Mouse (Mus musculus) kidney, embryonic 16.5 days (tissue): ENCODE data around the gene Gdf2. TPM values are rescaled to one million over a fixed set of nuclear protein-coding genes. Genes with fewer than 3 reads are reported as not detected.

ENCODE experiments used
- ATAC-seq: fragments of 200-750 bp; cut with Nextera tagmentation; 2 replicates; pipeline ENCODE4 v1.8.0; 2017; ENCODE audit warnings: moderate TSS enrichment; ENCODE audit not compliant: low FRiP score, low TSS enrichment
- H3K27ac ChIP-seq: fragments of 300-500 bp; sonication (generic); 2 replicates; pipeline ENCODE4 v1.5.1; 2014; ENCODE audit warnings: low read length
- H3K27me3 ChIP-seq: fragments of 300-500 bp; sonication (generic); 2 replicates; pipeline ENCODE4 v1.6.1; 2014; ENCODE audit warnings: low read length, control low read depth, mixed read lengths; ENCODE audit not compliant: insufficient read depth
- H3K36me3 ChIP-seq: fragments of 300-500 bp; sonication (generic); 2 replicates; pipeline ENCODE4 v1.6.1; 2014; ENCODE audit warnings: low read length, control low read depth, mixed read lengths; ENCODE audit not compliant: insufficient read depth
- H3K4me1 ChIP-seq: fragments of 300-500 bp; sonication (generic); 2 replicates; pipeline ENCODE4 v1.6.1; 2014; ENCODE audit warnings: low read length, control low read depth, mixed read lengths; ENCODE audit not compliant: insufficient read depth
- H3K4me2 ChIP-seq: fragments of 300-500 bp; sonication (generic); replicated peaks from 2 replicates; pipeline ENCODE4 v1.6.1; 2014; ENCODE audit warnings: low read depth, low read length
- H3K4me3 ChIP-seq: fragments of 300-500 bp; sonication (generic); 2 replicates; pipeline ENCODE4 v1.5.1; 2014; ENCODE audit warnings: mild to moderate bottlenecking, low read length
- H3K9ac ChIP-seq: fragments of 300-500 bp; sonication (generic); replicated peaks from 2 replicates; pipeline ENCODE4 v1.6.1; 2014; ENCODE audit warnings: low read length
- H3K9me3 ChIP-seq: fragments of 300-500 bp; sonication (generic); 2 replicates; pipeline ENCODE4 v1.6.1; 2016; ENCODE audit warnings: low read length, control low read depth
- WGBS: fragments of 180-500 bp; shearing (Covaris S2); extraction: QIAGEN DNeasy Blood & Tissue Kit; methylation state at CpG from one replicate; pipeline ENCODE4 v1.1.7; 2014; 5-methylcytosine and 5-hydroxymethylcytosine counted together
- polyA plus RNA-seq: library from polyadenylated mRNA; unstranded; fragments of >200 nt; fragmentation: Nextera tagmentation; extraction: Ambion mirVana; gene quantifications from 2 replicates; pipeline ENCODE4 v1.2.1, GENCODE M21; 2015

The Gdf2 gene
- polyA plus RNA-seq: 0.08 TPM in 1 of 2 replicates, not detected in the other

GRCm38 (mm10) chr14:33940739-33941138 is at the start of gene Gdf2:
Gdf2 (plus strand) TSS chr14:33941039.
- Histone ChIP-seq H3K27ac (no peak within 1 kb of the TSS), H3K4me2 (no peak within 1 kb of the TSS), H3K4me3 (no peak within 1 kb of the TSS), H3K9me3 (no peaks in the 10 kb centered on the region), H3K4me1 (no peaks in the 10 kb centered on the region), H3K9ac (no peak within 1 kb of the TSS), H3K36me3 (no peaks in the 10 kb centered on the region), H3K27me3 (no peaks in the 10 kb centered on the region)
- no peak for ATAC-seq
- 80% methylated on average over 8 of the region's 8 CpGs for whole genome bisulfite sequencing

- no peak overlapping the region for H3K27ac ChIP-seq
- no peak overlapping the region for H3K4me2 ChIP-seq
- ATAC-seq: no peak
- peaks cover 2% of the 10 kb centered on the region for H3K4me1 ChIP-seq
- H3K9ac ChIP-seq: no peak overlapping the region
- no peaks in the 10 kb centered on the region for H3K36me3 ChIP-seq
- 89% methylated on average over 3 of the region's 3 CpGs for WGBS
- H3K9me3 ChIP-seq: no peaks in the 10 kb centered on the region
- no peak overlapping the region for H3K4me3 ChIP-seq
- no peaks in the 10 kb centered on the region for H3K27me3 ChIP-seq
Measured at GRCm38 (mm10) chr14:33891507-33891906, 49.3 kb upstream of the Gdf2 start.

GRCm38 (mm10) chr14:33895777-33896176 is 45.1 kb upstream of the Gdf2 start:
- Histone ChIP-seq H3K27ac (no peak overlapping the region), H3K4me2 (no peak overlapping the region), H3K4me1 (peaks cover 4% of the 10 kb centered on the region), H3K36me3 (no peaks in the 10 kb centered on the region), H3K27me3 (0 out of 2 replicates have a peak, but pooled peaks cover 2% of the 10 kb centered on the region), H3K9me3 (no peaks in the 10 kb centered on the region), H3K4me3 (no peak overlapping the region), H3K9ac (no peak overlapping the region)
- 95% methylated on average over 5 of the region's 5 CpGs for WGBS
- ATAC-seq: no peak

GRCm38 (mm10) chr14:33896628-33897300 is 44.1 kb upstream of the Gdf2 start:
- H3K36me3 ChIP-seq: no peaks in the 10 kb centered on the region
- no peak overlapping the region for H3K4me3 ChIP-seq
- H3K4me1 ChIP-seq: peaks cover 4% of the 10 kb centered on the region
- ATAC-seq: no peak; the same call in 1 of the 2 replicates
- no peaks in the 10 kb centered on the region for H3K9me3 ChIP-seq
- H3K27me3 ChIP-seq: 0 out of 2 replicates have a peak, but pooled peaks cover 2% of the 10 kb centered on the region
- no peak overlapping the region for H3K4me2 ChIP-seq
- WGBS: 28% methylated on average over 9 of the region's 9 CpGs
- peak overlapping the region; percentile 34; the same call in 1 of the 2 replicates for H3K27ac ChIP-seq
- H3K9ac ChIP-seq: no peak overlapping the region

- no peak overlapping the region for H3K4me3 ChIP-seq
- no peaks in the 10 kb centered on the region for H3K36me3 ChIP-seq
- H3K27me3 ChIP-seq: 0 out of 2 replicates have a peak, but pooled peaks cover 2% of the 10 kb centered on the region
- no peak overlapping the region for H3K27ac ChIP-seq
- ATAC-seq: no peak
- 93% methylated on average over 4 of the region's 4 CpGs for WGBS
- no peak overlapping the region for H3K4me2 ChIP-seq
- H3K4me1 ChIP-seq: no peaks in the 10 kb centered on the region
- no peaks in the 10 kb centered on the region; the same call in 1 of the 2 replicates for H3K9me3 ChIP-seq
- H3K9ac ChIP-seq: no peak overlapping the region
Measured at GRCm38 (mm10) chr14:33902783-33903182, 38.1 kb upstream of the Gdf2 start.

GRCm38 (mm10) chr14:33903199-33903598 is 37.6 kb upstream of the Gdf2 start:
- Histone ChIP-seq H3K27ac (no peak overlapping the region), H3K27me3 (0 out of 2 replicates have a peak, but pooled peaks cover 2% of the 10 kb centered on the region), H3K9me3 (no peaks in the 10 kb centered on the region; the same call in 1 of the 2 replicates), H3K9ac (no peak overlapping the region), H3K4me1 (no peaks in the 10 kb centered on the region), H3K4me3 (no peak overlapping the region), H3K36me3 (no peaks in the 10 kb centered on the region), H3K4me2 (no peak overlapping the region)
- no peak for ATAC-seq
- 80% methylated on average over 1 of the region's 1 CpGs for WGBS

- Histone ChIP-seq H3K27me3 (no peaks in the 10 kb centered on the region), H3K4me3 (no peak overlapping the region), H3K4me2 (no peak overlapping the region), H3K27ac (no peak overlapping the region), H3K9ac (no peak overlapping the region), H3K9me3 (no peaks in the 10 kb centered on the region; the same call in 1 of the 2 replicates), H3K36me3 (no peaks in the 10 kb centered on the region), H3K4me1 (no peaks in the 10 kb centered on the region)
- no peak for ATAC-seq
Measured at GRCm38 (mm10) chr14:33904851-33905250, 36.0 kb upstream of the Gdf2 start.

GRCm38 (mm10) chr14:33913727-33914126 is 27.1 kb upstream of the Gdf2 start:
- ATAC-seq: peak; percentile 59; the same call in 1 of the 2 replicates
- WGBS: 18% methylated on average over 3 of the region's 3 CpGs

GRCm38 (mm10) chr14:33914206-33914605 is 26.6 kb upstream of the Gdf2 start:
- Histone ChIP-seq H3K4me1 (no peaks in the 10 kb centered on the region), H3K9ac (no peak overlapping the region), H3K4me2 (no peak overlapping the region), H3K27ac (no peak overlapping the region), H3K9me3 (no peaks in the 10 kb centered on the region), H3K4me3 (no peak overlapping the region), H3K27me3 (peaks cover 13% of the 10 kb centered on the region), H3K36me3 (no peaks in the 10 kb centered on the region)
- no peak for ATAC-seq
- 90% methylated on average over 9 of the region's 9 CpGs for WGBS

More at GRCm38 (mm10) chr14:33913727-33914126, 27.1 kb upstream of the Gdf2 start:
- H3K4me3 ChIP-seq: no peak overlapping the region
- H3K27me3 ChIP-seq: peaks cover 13% of the 10 kb centered on the region
- no peak overlapping the region for H3K9ac ChIP-seq
- no peak overlapping the region for H3K27ac ChIP-seq
- no peaks in the 10 kb centered on the region for H3K9me3 ChIP-seq
- H3K36me3 ChIP-seq: no peaks in the 10 kb centered on the region
- H3K4me1 ChIP-seq: no peaks in the 10 kb centered on the region
- H3K4me2 ChIP-seq: no peak overlapping the region
